Mouse (Mus musculus): ENCODE data around the gene Hoxd4. TPM values are rescaled to one million over a fixed set of nuclear protein-coding genes. Genes with fewer than 3 reads are reported as not detected.

Gene Hoxd4
- polyA plus RNA-seq, 1 experiment, result not detected

DNA sequence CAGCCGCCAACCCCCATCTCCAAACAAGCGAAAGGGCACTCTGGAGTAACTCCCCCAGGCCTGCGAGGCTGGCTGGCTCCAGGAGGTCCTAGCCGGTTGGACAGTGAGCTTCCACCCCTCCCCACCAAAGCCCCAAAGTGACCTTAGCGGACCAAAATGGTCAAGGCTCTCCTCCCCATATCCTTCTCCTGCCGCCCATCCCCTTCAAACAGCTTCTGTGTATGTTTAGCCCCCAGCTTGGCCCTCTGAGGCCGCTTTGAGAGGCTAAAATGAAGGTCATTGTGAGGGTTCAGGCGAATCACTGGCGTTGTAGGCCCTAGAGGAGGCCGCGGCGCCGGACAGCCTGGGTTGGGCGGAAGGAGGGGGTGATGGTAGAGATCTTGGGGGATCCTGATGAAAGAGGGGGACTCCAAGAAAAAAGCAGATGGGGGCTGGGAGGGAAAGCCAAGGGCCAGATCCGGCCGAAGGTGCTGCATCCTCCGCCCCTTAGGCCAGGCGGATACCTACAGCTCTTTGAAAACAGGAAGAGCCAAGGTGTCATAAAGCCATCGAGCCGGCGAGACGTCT, 11.1 kb upstream of the Hoxd4 start:
- H3K27me3 ChIP-seq (ENCODE audit: control insufficient read depth, insufficient read depth, insufficient read length), result peaks cover 67% of the 10 kb centered on the region
- H3ac ChIP-seq (ENCODE audit: control insufficient read depth, insufficient read length), result no peak overlapping the region
- H3K79me2 ChIP-seq (ENCODE audit: control insufficient read depth, insufficient read depth), result no peaks in the 10 kb centered on the region
- TF ChIP-seq TCF12 (IDR thresholded peaks at IDR 0.05; ENCODE audit: insufficient read depth, poor library complexity, severe bottlenecking) (no peak), POLR2A (IDR thresholded peaks at IDR 0.05; ENCODE audit: insufficient read length, low read depth) (no peak), E2F4 (IDR thresholded peaks at IDR 0.05; ENCODE audit: insufficient read depth) (no peak), REST (IDR thresholded peaks at IDR 0.05; ENCODE audit: insufficient read depth, insufficient read length) (no peak), MYOD1 (IDR thresholded peaks at IDR 0.05; ENCODE audit: control insufficient read depth in 1 of 3, insufficient read length in 2 of 3, low read depth in 2 of 3) (no peak), SRF (IDR thresholded peaks at IDR 0.05; ENCODE audit: control insufficient read depth, insufficient read length, low read depth) (no peak), MAX (IDR thresholded peaks at IDR 0.05; ENCODE audit: low read depth) (no peak), TCF3 (IDR thresholded peaks at IDR 0.05; ENCODE audit: insufficient read length, low read depth) (no peak), POLR2AphosphoS2 (IDR thresholded peaks at IDR 0.05; ENCODE audit: insufficient read length, low read depth) (no peak)
- no peak overlapping the region for H3K4me2 ChIP-seq (ENCODE audit: low read depth)
- H3K36me3 ChIP-seq (ENCODE audit: control insufficient read depth, insufficient read depth), result no peaks in the 10 kb centered on the region
- no peak overlapping the region for H3K4me3 ChIP-seq

DNA sequence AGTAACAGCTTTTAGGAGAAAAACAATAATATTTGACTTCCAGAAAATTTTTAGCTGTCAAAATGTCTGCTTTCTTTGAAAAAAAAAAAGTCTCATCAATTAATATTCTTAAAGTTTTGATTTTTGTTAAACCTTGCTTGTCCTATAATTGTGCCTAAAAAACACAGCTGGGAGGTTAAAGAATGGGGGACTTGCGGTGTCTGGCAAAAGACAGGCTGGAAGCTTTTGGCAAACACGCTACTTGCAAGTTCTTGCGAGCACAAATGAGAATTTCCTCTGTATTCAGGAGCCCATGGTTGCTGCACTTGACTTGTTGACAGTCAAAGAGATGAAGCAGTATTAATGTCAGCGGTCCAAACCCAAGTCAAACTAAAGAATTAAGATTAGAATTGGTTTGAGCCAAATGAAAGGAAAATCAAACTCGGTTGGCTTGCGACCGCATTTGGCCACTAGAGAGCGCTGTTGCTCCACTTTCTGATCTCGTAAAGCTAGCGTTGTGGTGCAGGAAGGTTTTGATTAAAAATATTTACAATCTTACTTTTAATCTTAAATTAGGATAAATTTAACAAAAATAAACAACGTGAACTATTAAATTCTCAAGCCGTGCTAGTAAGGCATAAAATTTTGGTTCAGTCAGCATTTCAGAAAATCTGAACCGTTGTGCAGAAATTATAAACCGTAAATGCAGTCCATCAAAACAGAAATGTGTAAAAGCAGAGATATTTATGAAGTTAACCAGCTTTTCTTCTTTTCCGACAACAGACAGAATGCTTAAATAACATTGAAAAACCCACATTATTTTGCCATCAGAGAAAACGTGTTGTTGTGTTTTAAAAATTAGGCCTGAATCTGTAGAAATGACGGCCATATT, 9.5 kb upstream of the Hoxd4 start:
- Histone ChIP-seq H3K4me2 (ENCODE audit: low read depth) (peak overlapping the region; percentile 24), H3K79me2 (ENCODE audit: control insufficient read depth, insufficient read depth) (no peaks in the 10 kb centered on the region), H3K36me3 (ENCODE audit: control insufficient read depth, insufficient read depth) (no peaks in the 10 kb centered on the region), H3K4me3 (no peak overlapping the region), H3ac (ENCODE audit: control insufficient read depth, insufficient read length) (no peak overlapping the region), H3K27me3 (ENCODE audit: control insufficient read depth, insufficient read depth, insufficient read length) (peaks cover 60% of the 10 kb centered on the region)
- no peak for TF ChIP-seq TCF3 (IDR thresholded peaks at IDR 0.05; ENCODE audit: insufficient read length, low read depth)
- no peak for TF ChIP-seq SRF (IDR thresholded peaks at IDR 0.05; ENCODE audit: control insufficient read depth, insufficient read length, low read depth)
- no peak for TF ChIP-seq REST (IDR thresholded peaks at IDR 0.05; ENCODE audit: insufficient read depth, insufficient read length)
- no peak for TF ChIP-seq POLR2AphosphoS2 (IDR thresholded peaks at IDR 0.05; ENCODE audit: insufficient read length, low read depth)
- TF ChIP-seq MYOD1 (IDR thresholded peaks at IDR 0.05; ENCODE audit: control insufficient read depth in 1 of 3, insufficient read length in 2 of 3, low read depth in 2 of 3), result no peak
- no peak for TF ChIP-seq CEBPB (IDR thresholded peaks at IDR 0.05; ENCODE audit: insufficient read depth, poor library complexity, severe bottlenecking)
- no peak for TF ChIP-seq USF1 (IDR thresholded peaks at IDR 0.05; ENCODE audit: low read depth)
- TF ChIP-seq MYOG (IDR thresholded peaks at IDR 0.05; ENCODE audit: control insufficient read depth in 1 of 3, insufficient read depth in 1 of 3, insufficient read length in 2 of 3, low read depth in 2 of 3), result no peak
- no peak for TF ChIP-seq POLR2A (IDR thresholded peaks at IDR 0.05; ENCODE audit: insufficient read length, low read depth)
- TF ChIP-seq MAX (IDR thresholded peaks at IDR 0.05; ENCODE audit: low read depth), result no peak
- TF ChIP-seq TCF12 (IDR thresholded peaks at IDR 0.05; ENCODE audit: insufficient read depth, poor library complexity, severe bottlenecking), result no peak
- TF ChIP-seq E2F4 (IDR thresholded peaks at IDR 0.05; ENCODE audit: insufficient read depth), result no peak

DNA sequence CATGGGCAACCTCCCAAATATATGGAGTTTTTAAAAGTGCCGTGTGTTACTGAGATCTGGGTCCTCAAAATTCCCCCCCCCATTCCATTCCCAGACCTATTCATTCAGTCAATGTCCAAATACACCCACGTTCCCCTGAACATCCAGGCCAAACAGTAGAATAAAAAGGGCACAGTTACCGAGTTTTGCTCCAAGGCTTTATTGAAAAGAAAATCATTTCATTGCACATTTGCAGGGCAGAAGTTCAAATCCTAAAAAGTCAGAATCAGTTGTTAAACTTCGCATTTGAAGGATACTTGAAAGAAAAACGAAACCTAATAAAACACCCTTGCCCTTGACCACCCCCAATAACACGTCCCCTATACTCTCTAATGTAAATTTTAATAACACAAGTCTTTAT, 8.9 kb upstream of the Hoxd4 start:
- Histone ChIP-seq H3K4me2 (ENCODE audit: low read depth) (no peak overlapping the region), H3ac (ENCODE audit: control insufficient read depth, insufficient read length) (no peak overlapping the region), H3K27me3 (ENCODE audit: control insufficient read depth, insufficient read depth, insufficient read length) (peaks cover 59% of the 10 kb centered on the region), H3K36me3 (ENCODE audit: control insufficient read depth, insufficient read depth) (no peaks in the 10 kb centered on the region), H3K4me3 (no peak overlapping the region), H3K79me2 (ENCODE audit: control insufficient read depth, insufficient read depth) (no peaks in the 10 kb centered on the region)
- TF ChIP-seq TCF12 (IDR thresholded peaks at IDR 0.05; ENCODE audit: insufficient read depth, poor library complexity, severe bottlenecking) (no peak), E2F4 (IDR thresholded peaks at IDR 0.05; ENCODE audit: insufficient read depth) (no peak), POLR2AphosphoS2 (IDR thresholded peaks at IDR 0.05; ENCODE audit: insufficient read length, low read depth) (no peak), MAX (IDR thresholded peaks at IDR 0.05; ENCODE audit: low read depth) (no peak), MYOG (IDR thresholded peaks at IDR 0.05; ENCODE audit: control insufficient read depth in 1 of 3, insufficient read depth in 1 of 3, insufficient read length in 2 of 3, low read depth in 2 of 3) (no peak), REST (IDR thresholded peaks at IDR 0.05; ENCODE audit: insufficient read depth, insufficient read length) (no peak), MYOD1 (IDR thresholded peaks at IDR 0.05; ENCODE audit: control insufficient read depth in 1 of 3, insufficient read length in 2 of 3, low read depth in 2 of 3) (no peak), CEBPB (IDR thresholded peaks at IDR 0.05; ENCODE audit: insufficient read depth, poor library complexity, severe bottlenecking) (no peak), POLR2A (IDR thresholded peaks at IDR 0.05; ENCODE audit: insufficient read length, low read depth) (no peak), USF1 (IDR thresholded peaks at IDR 0.05; ENCODE audit: low read depth) (no peak), TCF3 (IDR thresholded peaks at IDR 0.05; ENCODE audit: insufficient read length, low read depth) (no peak), SRF (IDR thresholded peaks at IDR 0.05; ENCODE audit: control insufficient read depth, insufficient read length, low read depth) (no peak)

DNA sequence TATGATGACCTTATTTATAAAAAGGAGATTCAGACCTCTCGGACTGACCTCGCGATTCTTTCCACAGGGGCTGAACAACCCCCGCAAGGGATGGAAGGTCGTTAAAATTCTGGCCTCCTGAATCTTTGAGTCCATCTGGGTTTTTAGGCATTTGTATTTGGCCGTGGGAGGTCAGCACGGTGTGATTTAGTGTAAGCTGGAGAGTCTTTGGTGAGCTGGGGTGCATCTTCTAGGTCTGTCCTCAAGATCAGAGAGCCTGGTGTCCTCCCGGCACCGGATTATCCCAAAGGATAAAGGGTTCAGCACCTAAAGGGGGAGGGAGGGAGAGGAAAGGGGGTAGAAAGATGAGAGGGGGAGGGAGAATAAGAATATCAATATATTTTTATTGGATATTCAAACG, 8.4 kb upstream of the Hoxd4 start:
- TF ChIP-seq SRF (IDR thresholded peaks at IDR 0.05; ENCODE audit: control insufficient read depth, insufficient read length, low read depth) (no peak), MYOD1 (IDR thresholded peaks at IDR 0.05; ENCODE audit: control insufficient read depth in 1 of 3, insufficient read length in 2 of 3, low read depth in 2 of 3) (no peak)
- Histone ChIP-seq H3K79me2 (ENCODE audit: control insufficient read depth, insufficient read depth) (no peaks in the 10 kb centered on the region), H3K4me2 (ENCODE audit: low read depth) (no peak overlapping the region), H3K4me3 (no peak overlapping the region), H3ac (ENCODE audit: control insufficient read depth, insufficient read length) (no peak overlapping the region), H3K27me3 (ENCODE audit: control insufficient read depth, insufficient read depth, insufficient read length) (peaks cover 55% of the 10 kb centered on the region), H3K36me3 (ENCODE audit: control insufficient read depth, insufficient read depth) (no peaks in the 10 kb centered on the region)

Data from myocyte (in vitro differentiated cells).